8 mouse cellular contexts compared by ENCODE assay signal in the genomic region with DNA sequence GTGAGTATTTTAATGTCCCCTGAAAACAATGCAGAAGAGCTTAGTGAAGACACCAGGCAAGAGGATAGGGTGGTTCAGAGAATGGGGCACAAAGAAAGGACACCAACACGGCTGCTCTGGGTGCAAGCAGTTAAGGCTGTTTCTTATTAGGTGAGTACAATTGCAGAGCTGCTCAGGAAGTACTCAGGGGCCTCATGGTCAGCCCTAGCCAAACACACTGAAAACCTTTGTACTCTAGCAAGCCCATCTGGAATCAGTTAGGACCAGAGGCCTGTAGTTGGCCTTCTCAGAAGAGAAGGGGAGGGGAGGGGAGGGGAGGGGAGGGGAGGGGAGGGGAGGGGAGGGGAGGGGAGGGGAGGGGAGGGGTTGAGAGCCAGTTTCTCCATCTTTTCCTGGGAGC. TPM values are rescaled to one million over a fixed set of nuclear protein-coding genes. Genes with fewer than 3 reads are reported as not detected.
A peak's percentile ranks its signal among the peaks of the same experiment; 100 is the strongest.
DNase-seq lines count a peak whose midpoint lies in the region; ATAC-seq lines count a peak whose summit lies in the region.

No protein-coding gene starts in this region.

- H3K4me3 ChIP-seq in embryonic facial prominence, embryonic 11.5 days (ENCODE audit: low read depth, low read length): no peak overlapping the region
- H3K4me3 ChIP-seq in hindbrain, embryonic 11.5 days (ENCODE audit: low read depth, low read length): no peak overlapping the region
- no peak overlapping the region for H3K4me3 ChIP-seq in midbrain, embryonic 14.5 days (replicated peaks; ENCODE audit: low read depth, low read length)

- DNase-seq in heart, adult 11 months: peak; percentile 93
- DNase-seq in heart, adult 8-10 months (ENCODE audit: low spot score): no peak
- peak; percentile 99 for DNase-seq in embryonic facial prominence, embryonic 11.5 days (ENCODE audit: low spot score)
- peak; percentile 61 for DNase-seq in hindbrain, embryonic 11.5 days (ENCODE audit: low spot score)
- no peak for DNase-seq in midbrain, embryonic 14.5 days
- no peak for DNase-seq in cerebellum, adult 18-20 months
- DNase-seq in layer of hippocampus, postnatal 10 days (ENCODE audit: low spot score in 2 of 2): no peak
- no peak for DNase-seq in right cerebral cortex, postnatal 25 days

- 9% methylated on average over 1 of the region's 1 CpGs for WGBS in embryonic facial prominence, embryonic 11.5 days
- WGBS in hindbrain, embryonic 11.5 days: 39% methylated on average over 1 of the region's 1 CpGs
- whole genome bisulfite sequencing in midbrain, embryonic 14.5 days: 29% methylated on average over 1 of the region's 1 CpGs

- H3K27ac ChIP-seq in embryonic facial prominence, embryonic 11.5 days (replicated peaks; ENCODE audit: low read depth, low read length): peak overlapping the region; percentile 90
- 0 out of 2 replicates have a peak overlapping the region, but pooled peaks have one; percentile 42 for H3K27ac ChIP-seq in hindbrain, embryonic 11.5 days (ENCODE audit: low read depth, low read length)
- peak overlapping the region; percentile 49; the same call in 1 of the 2 replicates for H3K27ac ChIP-seq in midbrain, embryonic 14.5 days (replicated peaks; ENCODE audit: low read depth, low read length)

- no peak overlapping the region for H3K4me2 ChIP-seq in embryonic facial prominence, embryonic 11.5 days (ENCODE audit: low read depth, low read length)
- H3K4me2 ChIP-seq in hindbrain, embryonic 11.5 days (replicated peaks; ENCODE audit: low read depth, low read length): no peak overlapping the region
- H3K4me2 ChIP-seq in midbrain, embryonic 14.5 days (ENCODE audit: low read length): no peak overlapping the region

- no peaks in the 10 kb centered on the region for H3K9me3 ChIP-seq in embryonic facial prominence, embryonic 11.5 days (replicated peaks; ENCODE audit: control insufficient read depth, low read length)
- no peaks in the 10 kb centered on the region for H3K9me3 ChIP-seq in hindbrain, embryonic 11.5 days (ENCODE audit: control insufficient read depth, low read length)
- no peaks in the 10 kb centered on the region for H3K9me3 ChIP-seq in midbrain, embryonic 14.5 days (ENCODE audit: control insufficient read depth, low read length)

- no peaks in the 10 kb centered on the region for H3K36me3 ChIP-seq in embryonic facial prominence, embryonic 11.5 days (replicated peaks; ENCODE audit: control insufficient read depth, insufficient read depth, low read depth, low read length)
- no peaks in the 10 kb centered on the region for H3K36me3 ChIP-seq in hindbrain, embryonic 11.5 days (ENCODE audit: control insufficient read depth, insufficient read depth, low read length)
- H3K36me3 ChIP-seq in midbrain, embryonic 14.5 days (ENCODE audit: control insufficient read depth, insufficient read depth, low read length): no peaks in the 10 kb centered on the region

- H3K4me1 ChIP-seq in embryonic facial prominence, embryonic 11.5 days (ENCODE audit: control insufficient read depth, insufficient read depth, low read length): peaks cover 9% of the 10 kb centered on the region
- H3K4me1 ChIP-seq in hindbrain, embryonic 11.5 days (replicated peaks; ENCODE audit: control insufficient read depth, insufficient read depth, low read length): no peaks in the 10 kb centered on the region
- H3K4me1 ChIP-seq in midbrain, embryonic 14.5 days (ENCODE audit: control insufficient read depth, insufficient read depth, low read length): peaks cover 13% of the 10 kb centered on the region

- no peak overlapping the region for H3K9ac ChIP-seq in embryonic facial prominence, embryonic 11.5 days (replicated peaks; ENCODE audit: low read length)
- H3K9ac ChIP-seq in hindbrain, embryonic 11.5 days (ENCODE audit: low read depth, low read length): 0 out of 2 replicates have a peak overlapping the region, but pooled peaks have one; percentile 31
- no peak overlapping the region for H3K9ac ChIP-seq in midbrain, embryonic 14.5 days (replicated peaks; ENCODE audit: low read length)

- ATAC-seq in embryonic facial prominence, embryonic 11.5 days (replicated peaks; ENCODE audit: insufficient number of reproducible peaks, low FRiP score, low TSS enrichment, low read depth): peak; percentile 90
- no peak for ATAC-seq in hindbrain, embryonic 11.5 days (ENCODE audit: low FRiP score)
- ATAC-seq in midbrain, embryonic 14.5 days (ENCODE audit: low FRiP score, low TSS enrichment): no peak

- H3K27me3 ChIP-seq in embryonic facial prominence, embryonic 11.5 days (ENCODE audit: control insufficient read depth, insufficient read depth, low read length): no peaks in the 10 kb centered on the region
- H3K27me3 ChIP-seq in hindbrain, embryonic 11.5 days (ENCODE audit: control insufficient read depth, insufficient read depth, low read length): no peaks in the 10 kb centered on the region
- no peaks in the 10 kb centered on the region for H3K27me3 ChIP-seq in midbrain, embryonic 14.5 days (ENCODE audit: control insufficient read depth, insufficient read depth, low read length)

RNA-seq across cellular contexts. Expression of gene Rbfox2, which starts 52.2 kb away (rescaled TPM):
- total RNA-seq in heart, adult 8-10 months (2022): 100 to 1,000 TPM in 2 of 4 experiments, 10 to 100 TPM in 2; 87.6 to 108 (median 101) TPM
- polyA plus RNA-seq in embryonic facial prominence, embryonic 11.5 days (2014; fragmentation: Nextera tagmentation; extraction: Ambion mirVana): 81.9 and 85.1 TPM in 2 replicates
- 115 and 142 TPM in 2 replicates for polyA plus RNA-seq in hindbrain, embryonic 11.5 days (2014; fragmentation: Nextera tagmentation; extraction: Ambion mirVana)
- polyA plus RNA-seq in midbrain, embryonic 14.5 days (2014; fragmentation: Nextera tagmentation; extraction: Ambion mirVana): 195 and 282 TPM in 2 replicates
- 100 to 1,000 TPM; 232 to 253 TPM for total RNA-seq in layer of hippocampus, postnatal 10 days (2021)

Comparison
In these comparisons a context has a peak if more than half of its experiments do, and no peak if none do; other contexts are left out.
1. DNase-seq: peak in heart, adult 11 months (single experiment), embryonic facial prominence, embryonic 11.5 days (single experiment) and hindbrain, embryonic 11.5 days (single experiment); none in heart, adult 8-10 months (single experiment), midbrain, embryonic 14.5 days (single experiment), cerebellum, adult 18-20 months (0 of 2), layer of hippocampus, postnatal 10 days (0 of 2) and right cerebral cortex, postnatal 25 days (single experiment).
2. Peak in every context shown above with its lines, with median percentiles within 50 percentile points of each other: H3K27ac ChIP-seq.